Mouse (Mus musculus) inflammation-experienced regulatory T-cells, adult 6 months (primary cell): ENCODE data around the gene Gdpd5. TPM values are rescaled to one million over a fixed set of nuclear protein-coding genes. Genes with fewer than 3 reads are reported as not detected.
"Not testable (repeated sequence)": the region's sequence is repeated elsewhere in the genome, so short reads cannot be mapped to it uniquely, and the experiment has no call there.

ENCODE experiments used
- ATAC-seq: one replicate; pipeline ENCODE4 v1.8.0; 2017
- polyA plus RNA-seq, 3 experiments: library from polyadenylated mRNA; unstranded; fragments of 100-300 nt; shearing (Covaris generic); gene quantifications; one replicate each; pipeline ENCODE4 v1.2.1; 2017

Gdpd5 gene
- polyA plus RNA-seq, 3 experiments from 2014 or later = 15.1 to 29.0 (median 17.5) TPM

GRCm38 (mm10) chr7:99374325-99374724 is 6.9 kb upstream of the Gdpd5 start:
- not testable (repeated sequence) for ATAC-seq

- peak; percentile 75 for ATAC-seq
These were observed 5.8 kb upstream of the Gdpd5 start for GRCm38 (mm10) chr7:99375455-99375854.

GRCm38 (mm10) chr7:99378870-99379269 is 2.3 kb upstream of the Gdpd5 start:
- ATAC-seq = no peak

GRCm38 (mm10) chr7:99380491-99381213 is 562 bp upstream of the Gdpd5 start:
- ATAC-seq = peak; percentile 46

- no peak for ATAC-seq
These were observed 1.1 kb downstream of the Gdpd5 start for GRCm38 (mm10) chr7:99382088-99383000.

- no peak for ATAC-seq
These were observed 2.0 kb downstream of the Gdpd5 start for GRCm38 (mm10) chr7:99383246-99383645.

- ATAC-seq = no peak
These were observed 2.9 kb downstream of the Gdpd5 start for GRCm38 (mm10) chr7:99384101-99384611.

GRCm38 (mm10) chr7:99386030-99386429 is 4.8 kb downstream of the Gdpd5 start:
- ATAC-seq = no peak

- no peak for ATAC-seq
These were observed 5.6 kb downstream of the Gdpd5 start for GRCm38 (mm10) chr7:99386811-99387210.

- ATAC-seq = no peak
These were observed 6.1 kb downstream of the Gdpd5 start for GRCm38 (mm10) chr7:99387356-99387755.

GRCm38 (mm10) chr7:99390559-99390958 is 9.3 kb downstream of the Gdpd5 start:
- ATAC-seq = no peak

- no peak for ATAC-seq
These were observed 11.5 kb downstream of the Gdpd5 start for GRCm38 (mm10) chr7:99392696-99393095.

- ATAC-seq = peak; percentile 77
These were observed 12.6 kb downstream of the Gdpd5 start for GRCm38 (mm10) chr7:99393711-99394325.

- ATAC-seq = no peak
These were observed 14.2 kb downstream of the Gdpd5 start for GRCm38 (mm10) chr7:99395385-99395784.

- no peak for ATAC-seq
These were observed 14.8 kb downstream of the Gdpd5 start for GRCm38 (mm10) chr7:99395908-99396616.

- ATAC-seq = no peak
These were observed 15.9 kb downstream of the Gdpd5 start for GRCm38 (mm10) chr7:99396994-99397659.

GRCm38 (mm10) chr7:99401373-99401772 is 20.2 kb downstream of the Gdpd5 start:
- no peak for ATAC-seq

- ATAC-seq = no peak
These were observed 21.3 kb downstream of the Gdpd5 start for GRCm38 (mm10) chr7:99402477-99402876.

- ATAC-seq = no peak
These were observed 22.0 kb downstream of the Gdpd5 start for GRCm38 (mm10) chr7:99403254-99403653.

GRCm38 (mm10) chr7:99404031-99404735 is 23.0 kb downstream of the Gdpd5 start:
- no peak for ATAC-seq
